Mouse (Mus musculus): ENCODE measurements around the gene Hnrnpa2b1.

Gene Hnrnpa2b1

GRCm38 (mm10) chr6:51470311-51471178, 851 bp upstream of the Hnrnpa2b1 start, which contains the start of gene Cbx3:
TSS of gene Cbx3 (plus strand) at chr6:51470360.
- peak; percentile 96 for DNase-seq (ENCODE audit: low read depth, low spot score)

- DNase-seq (ENCODE audit: low read depth, low spot score), result peak; percentile 80
These were observed 668 bp downstream of the Hnrnpa2b1 start for GRCm38 (mm10) chr6:51468891-51469561.

GRCm38 (mm10) chr6:51467649-51468048, 2.0 kb downstream of the Hnrnpa2b1 start:
- DNase-seq (ENCODE audit: low read depth, low spot score), result peak; percentile 59

- DNase-seq (ENCODE audit: low read depth, low spot score), result peak; percentile 53
These were observed 9.3 kb downstream of the Hnrnpa2b1 start for GRCm38 (mm10) chr6:51460363-51460762.

- DNase-seq (ENCODE audit: low read depth, low spot score), result no peak
These were observed 9.7 kb downstream of the Hnrnpa2b1 start for GRCm38 (mm10) chr6:51460021-51460360.

- DNase-seq (ENCODE audit: low read depth, low spot score), result peak; percentile 84
These were observed 10.2 kb downstream of the Hnrnpa2b1 start for GRCm38 (mm10) chr6:51459313-51460020.

- peak; percentile 74 for DNase-seq (ENCODE audit: low read depth, low spot score)
These were observed 10.8 kb downstream of the Hnrnpa2b1 start for GRCm38 (mm10) chr6:51458925-51459312.

GRCm38 (mm10) chr6:51457770-51458387, 11.8 kb downstream of the Hnrnpa2b1 start:
- DNase-seq (ENCODE audit: low read depth, low spot score), result no peak

GRCm38 (mm10) chr6:51457283-51457682, 12.4 kb downstream of the Hnrnpa2b1 start:
- no peak for DNase-seq (ENCODE audit: low read depth, low spot score)

GRCm38 (mm10) chr6:51456198-51456597, 13.5 kb downstream of the Hnrnpa2b1 start:
- DNase-seq (ENCODE audit: low read depth, low spot score), result no peak

GRCm38 (mm10) chr6:51454949-51455348, 14.7 kb downstream of the Hnrnpa2b1 start:
- DNase-seq (ENCODE audit: low read depth, low spot score), result no peak

- no peak for DNase-seq (ENCODE audit: low read depth, low spot score)
These were observed 16.7 kb downstream of the Hnrnpa2b1 start for GRCm38 (mm10) chr6:51452927-51453503.

GRCm38 (mm10) chr6:51442191-51442835, 27.4 kb downstream of the Hnrnpa2b1 start:
- DNase-seq (ENCODE audit: low read depth, low spot score), result peak; percentile 87

GRCm38 (mm10) chr6:51438826-51439330, 30.8 kb downstream of the Hnrnpa2b1 start:
- no peak for DNase-seq (ENCODE audit: low read depth, low spot score)

- no peak for DNase-seq (ENCODE audit: low read depth, low spot score)
These were observed 32.0 kb downstream of the Hnrnpa2b1 start for GRCm38 (mm10) chr6:51437665-51438064.

- DNase-seq (ENCODE audit: low read depth, low spot score), result no peak
These were observed 35.4 kb downstream of the Hnrnpa2b1 start for GRCm38 (mm10) chr6:51434270-51434669.

- peak; percentile 85 for DNase-seq (ENCODE audit: low read depth, low spot score)
These were observed 36.9 kb downstream of the Hnrnpa2b1 start, which contains the start of gene Nfe2l3 for GRCm38 (mm10) chr6:51432535-51433397. TSS of gene Nfe2l3 (plus strand) at chr6:51432670.

GRCm38 (mm10) chr6:51424537-51424936, 45.2 kb downstream of the Hnrnpa2b1 start:
- DNase-seq (ENCODE audit: low read depth, low spot score), result no peak

GRCm38 (mm10) chr6:51423466-51424122, 46.1 kb downstream of the Hnrnpa2b1 start:
- peak; percentile 64 for DNase-seq (ENCODE audit: low read depth, low spot score)

All from R1 (cell line).